Mouse (Mus musculus): ENCODE results near the gene Rfc2.

DNA sequence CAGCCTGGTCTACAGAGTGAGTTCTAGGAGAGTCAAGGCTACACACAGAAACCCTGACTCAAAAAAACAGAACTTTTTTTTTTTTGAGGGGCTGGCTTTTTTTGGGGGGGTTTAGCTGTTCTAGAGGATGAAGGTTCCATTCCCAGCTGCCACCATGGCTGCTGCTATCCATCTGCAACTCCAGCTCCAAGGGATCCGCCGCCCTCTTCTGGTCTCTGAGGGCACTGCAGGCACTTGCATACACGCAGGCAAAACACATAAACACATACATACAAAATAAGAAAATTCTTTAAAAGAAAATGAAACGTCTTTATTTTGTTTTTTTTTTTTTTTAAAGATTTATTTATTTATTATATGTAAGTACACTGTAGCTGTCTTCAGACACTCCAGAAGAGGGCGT is 69.8 kb downstream of the Rfc2 start:
- TF ChIP-seq GATA1 (IDR thresholded peaks at IDR 0.05; ENCODE audit: low read length) (no peak), TAL1 (IDR thresholded peaks at IDR 0.05; ENCODE audit: low read length) (no peak)

Data from erythroblast, embryonic 14.5 days (primary cell).